Mouse (Mus musculus): ENCODE results near the gene Cbl. TPM values are rescaled to one million over a fixed set of nuclear protein-coding genes. Genes with fewer than 3 reads are reported as not detected.
A peak's percentile ranks its signal among the peaks of the same experiment; 100 is the strongest.

The Cbl gene
- total RNA-seq, 2 experiments from 2014 or later, result 65.2 to 70.5 TPM

DNA sequence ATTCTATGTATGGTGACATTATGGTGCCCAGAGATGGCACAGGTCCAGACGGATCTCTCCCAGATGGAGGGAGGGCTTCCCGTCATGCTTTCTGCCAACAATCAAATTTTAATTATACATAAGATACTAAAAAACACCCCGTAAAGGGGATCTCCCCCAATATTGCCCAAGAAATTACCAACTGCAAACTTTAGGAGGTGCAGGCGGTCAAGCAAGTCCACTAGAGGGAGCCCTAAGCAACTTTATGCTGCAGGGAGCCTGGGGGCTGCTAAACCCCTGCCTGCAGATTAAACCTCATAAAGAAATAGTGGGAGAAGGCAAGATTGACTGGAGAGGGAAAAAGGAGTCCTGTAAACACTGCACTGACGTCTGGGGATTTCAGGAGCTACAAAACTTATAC is 5.6 kb upstream of the Cbl start:
- no peak for DNase-seq

GRCm38 (mm10) chr9:44238501-44239190 is 4.8 kb upstream of the Cbl start:
- no peak for DNase-seq

DNA sequence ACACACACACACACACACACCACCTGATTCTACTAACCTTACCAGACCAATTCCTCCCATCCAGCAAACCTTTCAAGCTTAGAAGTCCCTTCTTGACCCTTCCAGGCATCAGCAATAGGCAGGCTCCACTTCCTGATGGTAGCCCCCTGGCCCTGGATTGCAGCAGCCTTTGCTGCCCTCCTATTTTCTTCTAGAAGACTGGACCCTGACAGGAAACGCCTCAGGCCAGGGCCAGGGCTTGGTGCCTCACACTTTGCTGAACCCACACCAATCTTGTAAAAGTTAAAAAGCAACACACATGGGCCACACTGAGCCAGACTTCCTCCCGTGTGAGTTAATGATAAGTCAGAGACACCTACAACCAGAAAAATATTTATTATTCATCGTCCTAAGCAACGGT is 3.3 kb upstream of the Cbl start:
- DNase-seq, result no peak

GRCm38 (mm10) chr9:44236601-44237000 is 2.8 kb upstream of the Cbl start:
- no peak for DNase-seq

- DNase-seq, result no peak
These were observed 904 bp upstream of the Cbl start for GRCm38 (mm10) chr9:44234479-44235427.

GRCm38 (mm10) chr9:44233021-44233801 is 638 bp downstream of the Cbl start:
- DNase-seq, result no peak

DNA sequence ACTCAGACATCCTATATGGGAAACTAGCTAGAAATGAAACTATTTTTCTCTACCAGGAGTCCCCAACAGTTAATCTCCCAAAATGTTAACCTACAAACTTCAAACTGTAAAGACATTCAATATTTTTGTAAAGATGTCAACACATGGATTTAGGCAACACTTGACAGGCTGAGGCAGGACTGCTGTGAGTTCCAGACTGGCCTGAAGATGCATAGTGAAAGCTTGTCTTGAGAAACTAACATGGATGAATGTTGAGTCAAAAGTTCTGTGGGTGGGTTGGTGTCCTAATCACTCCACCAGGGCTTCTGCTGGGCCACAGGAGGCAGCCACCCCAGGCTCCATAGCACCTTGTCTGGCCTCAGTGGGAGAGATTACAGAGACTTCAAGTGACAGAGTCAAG is 2.2 kb downstream of the Cbl start:
- DNase-seq, result no peak

- DNase-seq, result peak; percentile 21 to 25
These were observed 7.9 kb downstream of the Cbl start for GRCm38 (mm10) chr9:44225993-44226392.

DNA sequence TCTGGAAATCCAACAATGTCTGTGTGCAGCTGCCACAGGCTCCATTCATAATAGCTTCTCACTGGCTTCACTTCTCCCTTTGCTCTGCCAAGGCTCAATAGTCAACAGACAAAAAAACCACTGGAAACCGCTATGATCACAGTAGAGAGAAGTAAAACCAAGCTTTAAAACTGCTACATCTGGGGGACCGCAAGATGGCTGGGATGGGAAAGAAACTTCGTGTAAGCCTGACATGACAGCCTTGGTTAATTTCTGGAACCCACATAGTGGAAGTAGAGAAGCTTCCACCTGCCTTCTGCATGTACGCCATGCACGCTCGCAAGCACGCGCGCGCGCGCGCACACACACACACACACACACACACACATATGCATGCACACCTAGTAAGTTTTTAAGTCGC is 20.3 kb downstream of the Cbl start:
- DNase-seq, result no peak

- DNase-seq, result no peak
These were observed 21.4 kb downstream of the Cbl start for GRCm38 (mm10) chr9:44212406-44212805.

- DNase-seq, result no peak
These were observed 24.4 kb downstream of the Cbl start for GRCm38 (mm10) chr9:44209416-44209815.

DNA sequence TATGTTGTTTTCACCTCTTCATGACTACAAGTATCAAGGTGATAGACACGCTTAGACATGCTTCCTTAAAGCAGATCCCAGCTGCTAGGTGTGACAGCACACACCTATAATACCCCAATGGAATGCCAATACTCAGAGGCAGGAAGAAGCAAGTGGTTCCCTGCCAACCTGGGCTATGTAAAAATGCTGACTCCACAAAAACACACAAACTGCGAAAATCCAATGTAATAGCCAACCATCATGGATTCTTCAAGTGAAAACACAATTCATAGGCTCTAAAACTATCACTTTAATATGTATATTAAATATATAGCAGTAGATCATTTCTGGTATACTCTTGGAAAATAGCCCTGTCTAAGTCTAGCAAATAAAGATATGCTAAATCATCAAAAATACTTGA is 26.0 kb downstream of the Cbl start:
- DNase-seq, result no peak

- no peak for DNase-seq
These were observed 33.4 kb downstream of the Cbl start for GRCm38 (mm10) chr9:44200458-44200857.

GRCm38 (mm10) chr9:44199580-44199979 is 34.3 kb downstream of the Cbl start:
- DNase-seq, result no peak

DNA sequence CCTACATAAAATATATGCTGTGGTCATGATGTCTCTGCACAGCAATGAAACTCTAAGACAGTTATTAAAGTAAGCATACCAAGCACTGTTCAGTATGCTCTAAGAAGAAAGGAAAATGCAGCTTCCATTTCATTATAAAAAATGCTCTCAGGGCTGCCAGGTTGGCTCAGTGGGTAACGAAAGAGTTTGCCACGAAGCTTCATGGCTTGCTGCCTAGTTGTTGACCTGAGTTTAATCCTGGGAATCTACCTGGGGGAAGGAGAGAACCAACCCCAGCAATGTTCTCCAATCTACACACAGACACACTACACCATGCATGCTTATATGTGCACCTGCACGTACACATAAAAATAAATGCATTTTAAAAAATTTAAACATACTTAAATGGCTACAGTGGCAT is 34.7 kb downstream of the Cbl start:
- no peak for DNase-seq

DNA sequence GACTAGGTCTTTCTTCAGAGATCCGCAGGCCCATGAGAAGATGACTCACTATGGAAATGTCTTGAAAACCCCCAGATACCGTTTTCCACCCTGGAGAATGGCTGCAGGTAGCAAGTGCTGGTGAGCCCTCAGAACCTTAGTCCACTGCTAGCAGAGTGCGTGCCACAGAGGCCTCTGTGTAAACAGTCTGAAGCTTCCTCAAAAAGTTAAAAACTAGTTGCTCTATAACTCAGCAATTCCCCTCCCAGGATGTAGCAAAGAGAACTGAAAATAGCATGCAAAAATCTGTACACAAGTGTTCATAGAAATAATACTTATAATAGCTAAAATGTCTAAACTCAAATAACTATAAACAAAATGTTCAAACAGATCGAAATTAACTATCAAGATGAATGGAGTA is 37.5 kb downstream of the Cbl start:
- DNase-seq, result no peak

- DNase-seq, result no peak
These were observed 39.8 kb downstream of the Cbl start for GRCm38 (mm10) chr9:44194000-44194399.

GRCm38 (mm10) chr9:44192794-44193193 is 41.1 kb downstream of the Cbl start:
- DNase-seq, result no peak

- DNase-seq, result no peak
These were observed 41.5 kb downstream of the Cbl start for GRCm38 (mm10) chr9:44192312-44192711.

DNA sequence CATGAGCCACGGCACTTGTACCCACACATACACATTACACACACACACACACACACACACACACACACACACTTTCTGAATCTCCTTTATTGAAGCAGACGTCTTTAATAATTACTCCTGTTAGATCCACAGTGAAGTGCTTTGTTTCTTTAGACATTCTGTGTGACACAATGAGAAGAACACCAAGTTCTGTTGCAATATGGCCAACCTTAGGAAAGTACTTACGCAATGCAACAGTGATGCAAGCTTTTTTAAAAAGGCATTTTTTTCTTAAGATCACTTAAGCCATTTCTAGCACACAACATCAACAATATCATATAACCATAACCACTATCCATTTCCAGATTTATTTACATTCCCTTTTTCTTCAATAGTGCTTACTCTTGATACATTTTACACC is 42.7 kb downstream of the Cbl start:
- DNase-seq, result no peak

DNA sequence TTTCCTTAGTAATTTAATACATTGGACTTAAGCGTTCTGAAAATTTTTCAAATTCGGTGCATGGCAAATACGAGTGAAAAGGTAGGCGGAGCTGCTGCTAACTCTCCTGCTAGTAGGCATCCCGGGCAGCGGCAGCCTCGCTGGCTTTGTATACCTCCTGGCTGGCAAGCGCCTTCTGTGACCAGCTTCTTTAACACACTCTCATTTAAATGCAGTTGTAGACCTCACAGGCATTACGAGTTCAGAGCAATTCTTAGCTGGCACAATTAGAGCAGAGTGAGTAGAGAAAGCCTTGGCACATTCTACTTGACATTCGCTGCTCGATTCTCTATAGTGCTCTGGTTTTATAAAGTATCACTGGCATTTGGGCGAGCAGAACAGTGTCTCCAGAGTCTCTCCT is 45.6 kb downstream of the Cbl start:
- DNase-seq, result peak in 1 of 2 experiments; percentile 26

DNA sequence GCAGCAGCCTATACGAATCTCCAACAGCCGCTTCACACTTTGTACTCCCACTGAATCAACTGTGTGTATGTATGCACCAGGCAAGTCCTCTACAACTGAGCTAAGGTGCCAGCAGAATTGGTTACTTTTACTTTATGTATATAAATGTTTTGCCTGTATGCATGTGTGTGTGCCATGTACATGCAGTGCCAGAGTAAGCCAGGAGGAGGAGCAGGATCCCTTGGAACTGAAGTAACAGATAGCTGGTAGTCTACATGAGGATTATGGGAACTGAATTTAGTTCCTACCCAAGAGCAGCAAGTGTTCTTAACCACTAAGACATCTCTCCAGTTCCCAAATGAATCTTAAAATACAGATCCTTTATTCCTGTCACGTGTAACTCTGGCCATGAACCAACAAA is 51.6 kb downstream of the Cbl start:
- no peak for DNase-seq

- DNase-seq, result no peak
These were observed 52.3 kb downstream of the Cbl start for GRCm38 (mm10) chr9:44181537-44181936.

All from layer of hippocampus, postnatal 36 days (tissue).